Mouse (Mus musculus) ES-Bruce4 (cell line): ENCODE results near the gene Eif2ak1.

Source experiments
- EP300 ChIP-seq: IDR thresholded peaks from 2 replicates; pipeline ENCODE4 v1.6.1; 2011; ENCODE audit warnings: low read depth, low read length; ENCODE audit not compliant: insufficient read depth
- POLR2A ChIP-seq: IDR thresholded peaks from one replicate; pipeline ENCODE4 v1.8.1; 2011; ENCODE audit warnings: low read length; ENCODE audit not compliant: insufficient read depth

DNA sequence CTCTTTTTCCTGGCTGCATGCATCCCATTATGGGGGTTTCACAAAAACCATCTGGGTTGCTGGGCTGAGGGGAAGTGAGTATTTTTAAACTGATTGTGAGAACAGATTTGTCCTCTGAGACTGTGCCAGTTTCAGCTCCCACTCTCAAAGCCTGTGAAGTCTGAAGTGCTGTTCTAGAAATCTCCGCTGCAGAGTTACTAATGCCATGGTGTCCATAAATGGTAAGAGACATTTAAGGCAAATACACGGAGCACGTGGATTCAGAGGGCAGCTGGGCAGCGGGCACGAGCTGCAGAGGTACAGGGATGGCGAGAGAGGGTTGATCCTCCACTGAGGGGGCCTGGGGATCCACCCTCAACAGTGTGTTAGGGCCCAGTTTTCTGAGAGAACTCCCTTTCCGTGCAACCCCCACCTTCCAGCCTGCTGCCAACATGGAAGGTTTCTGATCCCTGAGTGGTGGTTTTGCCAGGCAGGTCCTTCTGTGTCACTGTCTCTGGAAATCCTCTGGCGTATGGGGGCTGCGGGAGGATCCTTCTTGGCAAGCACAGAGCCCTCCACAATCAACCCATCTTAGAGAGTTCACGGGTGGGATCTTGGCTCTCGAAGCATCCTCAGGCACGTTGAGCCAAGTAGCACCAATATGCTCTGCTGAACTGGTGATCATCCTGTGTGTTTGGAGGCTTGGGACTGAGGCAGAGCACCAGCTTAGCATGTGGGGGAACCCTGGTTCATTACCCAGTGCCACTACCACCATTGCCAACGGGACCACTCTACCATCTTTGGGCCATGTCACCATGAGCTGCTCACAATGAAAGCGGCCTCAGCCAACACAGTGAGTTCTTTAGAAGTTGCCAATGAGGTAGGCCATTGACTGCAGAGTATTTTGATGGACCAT lies 125.9 kb downstream of the Eif2ak1 start:
- TF ChIP-seq EP300, result no peak
- no peak for TF ChIP-seq POLR2A
